Mouse (Mus musculus) bone marrow macrophage, adult 2 months (primary cell): ENCODE results near the gene Galnt6.

Source experiments
- CTCF ChIP-seq: IDR thresholded peaks from 2 replicates; pipeline ENCODE4 v1.5.1; 2012; ENCODE audit warnings: low read depth, mild to moderate bottlenecking, low read length, moderate library complexity
- POLR2A ChIP-seq: IDR thresholded peaks from 2 replicates; pipeline ENCODE4 v1.6.1; 2012; ENCODE audit warnings: mild to moderate bottlenecking, low read depth, low read length, borderline replicate concordance

DNA sequence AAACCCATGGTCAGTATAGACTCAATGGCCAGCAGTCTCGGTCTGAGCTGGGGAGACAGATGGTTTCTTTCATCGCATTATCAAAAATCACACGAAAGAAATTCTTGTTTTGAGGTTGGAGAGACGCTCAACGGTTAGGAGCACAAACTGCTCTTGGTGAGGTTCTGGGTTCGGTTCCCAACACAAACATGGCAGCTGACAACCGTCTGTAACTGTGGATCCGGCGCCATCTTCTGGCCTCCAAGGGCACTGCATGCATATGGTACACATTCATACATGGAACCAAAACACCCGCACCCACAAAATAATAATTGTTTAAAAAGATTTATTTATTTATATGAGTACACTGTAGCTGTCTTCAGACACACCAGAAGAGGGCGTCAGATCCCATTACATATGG, 10.6 kb downstream of the Galnt6 start:
- TF ChIP-seq CTCF: peak; percentile 51; the same call in 1 of the 2 replicates
- no peak for TF ChIP-seq POLR2A
